Comparison of ENCODE assay signal across 21 mouse cellular contexts in the genomic region with DNA sequence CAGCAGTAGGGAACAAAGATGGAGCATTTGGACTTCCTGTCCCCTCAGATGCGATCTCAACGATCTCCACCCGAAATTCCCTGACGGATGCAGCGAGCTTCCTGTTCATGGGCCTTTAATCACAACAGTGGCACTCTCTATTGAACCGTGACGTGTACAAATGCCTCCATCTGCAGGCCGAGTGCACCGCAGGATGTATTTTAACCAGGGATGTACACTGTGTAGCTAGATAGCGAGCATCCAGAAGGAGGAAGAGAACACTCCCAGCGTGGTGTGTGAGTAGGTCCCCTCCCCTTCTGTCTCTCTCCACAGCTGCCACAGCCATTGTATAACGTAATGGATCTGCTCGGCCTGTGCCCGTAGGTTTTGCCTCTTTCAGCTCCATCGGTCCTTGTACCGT. TPM values are rescaled to one million over a fixed set of nuclear protein-coding genes. Genes with fewer than 3 reads are reported as not detected.
DNase-seq lines count a peak whose midpoint lies in the region; ATAC-seq lines count a peak whose summit lies in the region.
"Had no signal": no experiment of that assay in that cellular context is flagged by ENCODE, and none has a peak within 500 bp of the region (broad histone marks: within the 10 kb centered on the region; RNA-seq: fewer than 3 reads in every experiment).

No protein-coding gene starts in this region.

- no peak for DNase-seq in frontal cortex, postnatal 25 days (ENCODE audit: low spot score in 2 of 2)
- DNase-seq in neural tube, embryonic 10.5 days (ENCODE audit: extremely low spot score, low spot score) = no peak
- DNase-seq in kidney, postnatal 14 days = peak; percentile 59
- no peak for DNase-seq in heart, adult 8-10 months (ENCODE audit: low spot score)
- DNase-seq in right cerebral cortex, adult 18-20 months = no peak
- no peak for DNase-seq in left cerebral cortex, postnatal 10 days (ENCODE audit: extremely low spot score in 1 of 2, low spot score in 2 of 2)
- DNase-seq: cerebellum, adult 11 months; cerebellum, postnatal 36 days; gastrocnemius, postnatal 25 days; liver, embryonic 13.5 days; thymus, postnatal 25 days had no signal

- H3K4me1 ChIP-seq in neural tube, embryonic 13.5 days (replicated peaks) = peaks cover 21% of the 10 kb centered on the region
- H3K4me1 ChIP-seq: liver, embryonic 13.5 days; megakaryocyte, embryonic 14.5 days had no signal

- H3K9me3 ChIP-seq in neural tube, embryonic 13.5 days = no peaks in the 10 kb centered on the region
- H3K9me3 ChIP-seq: embryonic facial prominence, embryonic 10.5 days; liver, embryonic 13.5 days; megakaryocyte, embryonic 14.5 days had no signal

- WGBS in neural tube, embryonic 13.5 days = 49% methylated on average over 16 of the region's 16 CpGs

- no peaks in the 10 kb centered on the region for H3K27me3 ChIP-seq in neural tube, embryonic 13.5 days
- H3K27me3 ChIP-seq: liver, embryonic 13.5 days; Patski had no signal

- H3K27ac ChIP-seq in neural tube, embryonic 13.5 days (replicated peaks) = 0 out of 2 replicates have a peak overlapping the region, but pooled peaks have one; percentile 13
- H3K27ac ChIP-seq: embryonic facial prominence, embryonic 10.5 days; liver, embryonic 13.5 days; stomach, postnatal 0 days had no signal

- ATAC-seq in frontal cortex, adult (ENCODE audit: low TSS enrichment) = peak; percentile 33; the same call in 1 of the 2 replicates
- ATAC-seq in neural tube, embryonic 13.5 days (ENCODE audit: low read depth) = no peak
- ATAC-seq: intestine, embryonic 16.5 days; Patski had no signal

- no peak overlapping the region for H3K9ac ChIP-seq in neural tube, embryonic 13.5 days
- H3K9ac ChIP-seq: liver, embryonic 13.5 days had no signal

- H3K4me2 ChIP-seq in neural tube, embryonic 13.5 days = no peak overlapping the region
- H3K4me2 ChIP-seq: heart, embryonic 11.5 days; liver, embryonic 13.5 days had no signal

- no peaks in the 10 kb centered on the region for H3K36me3 ChIP-seq in neural tube, embryonic 13.5 days
- H3K36me3 ChIP-seq: embryonic facial prominence, embryonic 10.5 days; liver, embryonic 13.5 days had no signal

- intact Hi-C loops in left cerebral cortex, postnatal 10 days (cut with DNase I) = no loop called here

- H3K4me3 ChIP-seq in neural tube, embryonic 13.5 days = no peak overlapping the region
- H3K4me3 ChIP-seq: embryonic facial prominence, embryonic 10.5 days; erythroblast, embryonic 14.5 days; liver, embryonic 13.5 days; megakaryocyte, embryonic 14.5 days had no signal

RNA-seq across cellular contexts. Expression of gene Hrh1, which starts 31.1 kb away (rescaled TPM):
- 0.13 and 0.15 TPM in 2 replicates for polyA plus RNA-seq in neural tube, embryonic 13.5 days (2015; fragmentation: Nextera tagmentation; extraction: Ambion mirVana)
- total RNA-seq in heart, adult 8-10 months (2022) = under 1 TPM; 0.31 to 0.69 (median 0.49) TPM
- total RNA-seq in left cerebral cortex, postnatal 10 days (2021) = 10 to 100 TPM; 13.7 to 15.8 TPM
- polyA plus RNA-seq: heart, embryonic 11.5 days; limb, embryonic 11.5 days; liver, embryonic 13.5 days; Patski had no signal

Comparison
In these comparisons a context has a peak if more than half of its experiments do, and no peak if none do; other contexts are left out.
1. RNA of gene Hrh1, which starts 31.1 kb away (total RNA-seq): 13.7 to 15.8 TPM in left cerebral cortex, postnatal 10 days; 0.31 to 0.69 TPM in heart, adult 8-10 months; every median in the first group is over 4 times any median in the second.